9 mouse cellular contexts compared by ENCODE assay signal in the genomic region with DNA sequence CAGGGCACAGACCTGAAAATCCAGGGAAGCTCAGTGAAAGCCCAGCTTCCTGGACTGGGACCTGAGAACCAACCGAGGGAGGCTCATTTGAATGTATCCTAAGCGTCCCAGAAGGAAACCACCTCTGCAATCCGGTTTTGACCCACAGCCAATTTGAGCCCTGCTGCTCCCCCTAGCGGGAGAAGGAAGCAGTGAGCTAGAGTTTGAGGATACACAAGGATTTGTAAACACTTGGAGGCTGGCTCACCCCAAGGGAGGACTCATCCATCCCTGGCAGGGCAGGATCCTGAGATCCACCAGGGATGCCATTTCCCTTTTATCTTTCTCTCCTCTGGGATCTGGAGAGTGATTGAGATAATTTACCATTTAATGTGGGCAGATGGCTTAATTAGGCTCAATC. TPM values are rescaled to one million over a fixed set of nuclear protein-coding genes. Genes with fewer than 3 reads are reported as not detected.
A peak's percentile ranks its signal among the peaks of the same experiment; 100 is the strongest.
DNase-seq lines count a peak whose midpoint lies in the region; ATAC-seq and TF ChIP-seq lines count a peak whose summit lies in the region.
"Had no signal": no experiment of that assay in that cellular context is flagged by ENCODE, and none has a peak within 500 bp of the region (broad histone marks: within the 10 kb centered on the region; RNA-seq: fewer than 3 reads in every experiment).

No protein-coding gene starts in this region.

- no peak overlapping the region for H3K4me3 ChIP-seq in intestine, postnatal 0 days (ENCODE audit: low read depth, low read length)
- H3K4me3 ChIP-seq in intestine, embryonic 15.5 days (replicated peaks), result no peak overlapping the region
- H3K4me3 ChIP-seq in cortical plate, adult 2 months (ENCODE audit: insufficient read depth, low read length), result no peak overlapping the region
- H3K4me3 ChIP-seq in midbrain, postnatal 0 days (ENCODE audit: low read depth, low read length), result no peak overlapping the region
- H3K4me3 ChIP-seq: embryonic facial prominence, embryonic 12.5 days had no signal

- no peak for ATAC-seq in intestine, postnatal 0 days
- ATAC-seq in intestine, embryonic 15.5 days, result no peak
- peak; percentile 34; the same call in 1 of the 2 replicates for ATAC-seq in midbrain, postnatal 0 days (ENCODE audit: low FRiP score)

- H3K4me2 ChIP-seq in intestine, postnatal 0 days (replicated peaks; ENCODE audit: low read depth), result no peak overlapping the region
- no peak overlapping the region for H3K4me2 ChIP-seq in intestine, embryonic 15.5 days (replicated peaks)
- no peak overlapping the region for H3K4me2 ChIP-seq in midbrain, postnatal 0 days (ENCODE audit: low read depth, low read length, poor library complexity, severe bottlenecking)
- H3K4me2 ChIP-seq: embryonic facial prominence, embryonic 12.5 days had no signal

- no peak for TF ChIP-seq POLR2A in cortical plate, adult 2 months (IDR thresholded peaks at IDR 0.05; ENCODE audit: extremely low read depth, insufficient read depth, low read length)

- no peaks in the 10 kb centered on the region for H3K4me1 ChIP-seq in intestine, postnatal 0 days (replicated peaks; ENCODE audit: control insufficient read depth, insufficient read depth, low read length)
- H3K4me1 ChIP-seq in intestine, embryonic 15.5 days (replicated peaks), result no peaks in the 10 kb centered on the region
- no peaks in the 10 kb centered on the region for H3K4me1 ChIP-seq in cortical plate, adult 2 months (ENCODE audit: control insufficient read depth, insufficient read depth, low read length)
- H3K4me1 ChIP-seq in midbrain, postnatal 0 days (ENCODE audit: insufficient read depth, low read length), result no peaks in the 10 kb centered on the region
- H3K4me1 ChIP-seq: embryonic facial prominence, embryonic 12.5 days had no signal

- DNase-seq in adrenal gland, adult 18-20 months (ENCODE audit: low spot score in 2 of 2), result peak; percentile 43 to 62
- peak; percentile 19 to 56 for DNase-seq in heart, adult 9 months (ENCODE audit: low spot score in 2 of 2)
- peak; percentile 77 to 81 for DNase-seq in layer of hippocampus, postnatal 10 days (ENCODE audit: low spot score in 2 of 2)
- peak; percentile 69 for DNase-seq in midbrain, postnatal 0 days (ENCODE audit: low spot score)
- peak; percentile 10 to 34 for DNase-seq in spleen, postnatal 14 days (ENCODE audit: low spot score in 2 of 2)

- H3K9ac ChIP-seq in intestine, postnatal 0 days (ENCODE audit: low read depth, low read length), result no peak overlapping the region
- no peak overlapping the region for H3K9ac ChIP-seq in intestine, embryonic 15.5 days
- no peak overlapping the region for H3K9ac ChIP-seq in midbrain, postnatal 0 days (replicated peaks; ENCODE audit: low read length, poor library complexity, severe bottlenecking)
- H3K9ac ChIP-seq: embryonic facial prominence, embryonic 12.5 days had no signal

- no peaks in the 10 kb centered on the region for H3K9me3 ChIP-seq in intestine, postnatal 0 days (ENCODE audit: control insufficient read depth)
- no peaks in the 10 kb centered on the region for H3K9me3 ChIP-seq in intestine, embryonic 15.5 days
- H3K9me3 ChIP-seq in midbrain, postnatal 0 days (ENCODE audit: low read length), result no peaks in the 10 kb centered on the region
- H3K9me3 ChIP-seq: embryonic facial prominence, embryonic 12.5 days had no signal

- H3K27ac ChIP-seq in intestine, postnatal 0 days (ENCODE audit: low read depth, low read length), result no peak overlapping the region
- H3K27ac ChIP-seq in intestine, embryonic 15.5 days, result no peak overlapping the region
- no peak overlapping the region for H3K27ac ChIP-seq in cortical plate, adult 2 months (ENCODE audit: insufficient read depth, low read length)
- H3K27ac ChIP-seq in midbrain, postnatal 0 days (ENCODE audit: low read depth, low read length), result no peak overlapping the region
- H3K27ac ChIP-seq: embryonic facial prominence, embryonic 12.5 days had no signal

- peak; percentile 81 for TF ChIP-seq CTCF in intestine, postnatal 0 days (IDR thresholded peaks at IDR 0.05; ENCODE audit: low read depth)
- peak; percentile 60 for TF ChIP-seq CTCF in cortical plate, adult 2 months (IDR thresholded peaks at IDR 0.05; ENCODE audit: extremely low read depth, insufficient read depth, low read length)
- TF ChIP-seq CTCF in midbrain, postnatal 0 days (IDR thresholded peaks at IDR 0.05), result peak; percentile 77

- H3K27me3 ChIP-seq in intestine, postnatal 0 days (replicated peaks; ENCODE audit: control insufficient read depth, insufficient read depth, low read length), result no peaks in the 10 kb centered on the region
- no peaks in the 10 kb centered on the region; the same call in 1 of the 2 replicates for H3K27me3 ChIP-seq in intestine, embryonic 15.5 days (replicated peaks)
- no peaks in the 10 kb centered on the region; the same call in 1 of the 2 replicates for H3K27me3 ChIP-seq in midbrain, postnatal 0 days (ENCODE audit: insufficient read depth, low read length)
- H3K27me3 ChIP-seq: embryonic facial prominence, embryonic 12.5 days had no signal

- no peaks in the 10 kb centered on the region for H3K36me3 ChIP-seq in intestine, postnatal 0 days (ENCODE audit: control insufficient read depth, insufficient read depth)
- no peaks in the 10 kb centered on the region for H3K36me3 ChIP-seq in intestine, embryonic 15.5 days
- no peaks in the 10 kb centered on the region for H3K36me3 ChIP-seq in midbrain, postnatal 0 days (ENCODE audit: insufficient read depth, low read length)
- H3K36me3 ChIP-seq: embryonic facial prominence, embryonic 12.5 days had no signal

- WGBS in intestine, postnatal 0 days, result 9% methylated on average over 4 of the region's 4 CpGs
- 4% methylated on average over 4 of the region's 4 CpGs for WGBS in intestine, embryonic 15.5 days
- 10% methylated on average over 4 of the region's 4 CpGs for WGBS in midbrain, postnatal 0 days

RNA-seq across cellular contexts. Expression of a gene that starts 45.9 kb away (rescaled TPM):
- 8.0 and 9.5 TPM in 2 replicates for polyA plus RNA-seq in intestine, postnatal 0 days (2015; fragmentation: Nextera tagmentation; extraction: Ambion mirVana)
- polyA plus RNA-seq in intestine, embryonic 15.5 days (2015; fragmentation: Nextera tagmentation; extraction: Ambion mirVana), result 13.9 and 15.1 TPM in 2 replicates
- total RNA-seq in adrenal gland, adult 18-20 months (2021), result 10 to 100 TPM; 35.4 to 42.5 TPM
- 6.4 and 6.9 TPM in 2 replicates for polyA plus RNA-seq in cortical plate, adult 2 months (2012; rRNA removed)
- 10 to 100 TPM; 23.4 to 25.1 TPM for total RNA-seq in layer of hippocampus, postnatal 10 days (2021)
- 17.2 and 23.4 TPM in 2 replicates for total RNA-seq in midbrain, postnatal 0 days (2014; rRNA removed)
- 4.9 and 5.7 TPM in 2 replicates for polyA plus RNA-seq in midbrain, postnatal 0 days (2015; fragmentation: Nextera tagmentation; extraction: Ambion mirVana)

Comparison
In these comparisons a context has a peak if more than half of its experiments do, and no peak if none do; other contexts are left out.
1. DNase-seq: peak in every context shown above with its lines; median percentile 79 in layer of hippocampus, postnatal 10 days; 69 in midbrain, postnatal 0 days; 52 in adrenal gland, adult 18-20 months; 38 in heart, adult 9 months; 22 in spleen, postnatal 14 days.